Mouse (Mus musculus) limb, embryonic 10.5 days (tissue): ENCODE data around the gene Trim30a. TPM values are rescaled to one million over a fixed set of nuclear protein-coding genes. Genes with fewer than 3 reads are reported as not detected.
"Not testable (repeated sequence)": the region's sequence is repeated elsewhere in the genome, so short reads cannot be mapped to it uniquely, and the experiment has no call there.

Experiments used
- DNase-seq: peaks from one replicate; pipeline ENCODE4 v3.0.0-alpha.2; 2017; ENCODE audit warnings: low spot score
- H3K27ac ChIP-seq: fragments of 300-500 bp; sonication (generic); 2 replicates; pipeline ENCODE4 v1.5.1; 2016; ENCODE audit warnings: mild to moderate bottlenecking
- H3K27me3 ChIP-seq: fragments of 300-500 bp; sonication (generic); 2 replicates; pipeline ENCODE4 v1.6.1; 2016; ENCODE audit warnings: low read depth, mild to moderate bottlenecking; ENCODE audit not compliant: poor library complexity, severe bottlenecking
- H3K36me3 ChIP-seq: fragments of 300-500 bp; sonication (generic); 2 replicates; pipeline ENCODE4 v1.6.1; 2016; ENCODE audit warnings: mild to moderate bottlenecking, moderate library complexity
- H3K4me1 ChIP-seq: fragments of 300-500 bp; sonication (generic); 2 replicates; pipeline ENCODE4 v1.6.1; 2016
- H3K4me3 ChIP-seq: fragments of 300-500 bp; sonication (generic); 2 replicates; pipeline ENCODE4 v1.5.1; 2016; ENCODE audit warnings: mild to moderate bottlenecking, moderate library complexity
- H3K9me3 ChIP-seq: fragments of 300-500 bp; sonication (generic); replicated peaks from 2 replicates; pipeline ENCODE4 v1.6.1; 2016; ENCODE audit warnings: mild to moderate bottlenecking
- WGBS: fragments of 180-500 bp; shearing (Covaris S2); methylation state at CpG from one replicate; pipeline ENCODE4 v1.1.7; 2016; 5-methylcytosine and 5-hydroxymethylcytosine counted together
- polyA plus RNA-seq: library from polyadenylated mRNA; unstranded; fragments of >200 nt; fragmentation: Nextera tagmentation; extraction: Ambion mirVana; gene quantifications from 2 replicates; pipeline ENCODE4 v1.2.1, GENCODE M21; 2016

The Trim30a gene
- 0.33 and 0.39 TPM in 2 replicates for polyA plus RNA-seq

DNA sequence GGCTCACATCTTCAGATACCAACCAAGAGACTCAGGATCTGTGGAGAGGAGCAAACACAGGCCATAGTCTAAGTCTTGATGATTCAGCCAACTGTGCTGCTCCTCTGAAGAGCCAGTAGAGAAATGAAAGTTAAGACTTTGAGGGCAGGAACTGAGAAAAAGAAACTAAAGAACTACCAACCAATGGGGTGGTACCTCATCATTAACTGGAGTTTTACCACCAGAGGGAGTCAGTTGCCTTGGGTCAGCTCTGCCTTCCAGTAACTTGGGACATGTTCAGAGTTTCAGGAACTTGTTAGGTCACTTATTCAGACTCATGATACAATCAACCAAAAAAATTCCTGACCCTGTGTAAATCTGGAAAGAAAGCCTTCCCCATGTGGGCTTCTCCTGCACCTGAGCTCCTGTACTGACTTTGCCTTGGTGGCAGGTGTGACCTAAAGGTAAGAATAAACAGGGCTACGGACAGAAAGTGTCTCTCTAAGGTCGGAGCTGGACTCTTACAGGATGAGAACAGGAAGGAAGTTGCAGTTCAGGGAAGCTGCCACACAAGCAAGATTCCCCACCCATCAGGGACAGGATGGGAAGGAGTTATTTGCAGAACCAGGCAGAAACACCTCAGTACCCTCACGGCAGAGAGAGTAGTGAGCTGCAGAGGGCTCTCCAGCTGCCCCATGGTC is at the start of gene Trim30a:
Trim30a (minus strand) TSS at position 129 of the 680 bp plus-strand sequence.
- Histone ChIP-seq H3K4me3 (no peak within 1 kb of the TSS), H3K9me3 (no peaks in the 10 kb centered on the region), H3K27ac (no peak within 1 kb of the TSS), H3K27me3 (no peaks in the 10 kb centered on the region), H3K36me3 (no peaks in the 10 kb centered on the region), H3K4me1 (no peaks in the 10 kb centered on the region)
- WGBS: 78% methylated on average over 3 of the region's 3 CpGs
- no peak for DNase-seq

DNA sequence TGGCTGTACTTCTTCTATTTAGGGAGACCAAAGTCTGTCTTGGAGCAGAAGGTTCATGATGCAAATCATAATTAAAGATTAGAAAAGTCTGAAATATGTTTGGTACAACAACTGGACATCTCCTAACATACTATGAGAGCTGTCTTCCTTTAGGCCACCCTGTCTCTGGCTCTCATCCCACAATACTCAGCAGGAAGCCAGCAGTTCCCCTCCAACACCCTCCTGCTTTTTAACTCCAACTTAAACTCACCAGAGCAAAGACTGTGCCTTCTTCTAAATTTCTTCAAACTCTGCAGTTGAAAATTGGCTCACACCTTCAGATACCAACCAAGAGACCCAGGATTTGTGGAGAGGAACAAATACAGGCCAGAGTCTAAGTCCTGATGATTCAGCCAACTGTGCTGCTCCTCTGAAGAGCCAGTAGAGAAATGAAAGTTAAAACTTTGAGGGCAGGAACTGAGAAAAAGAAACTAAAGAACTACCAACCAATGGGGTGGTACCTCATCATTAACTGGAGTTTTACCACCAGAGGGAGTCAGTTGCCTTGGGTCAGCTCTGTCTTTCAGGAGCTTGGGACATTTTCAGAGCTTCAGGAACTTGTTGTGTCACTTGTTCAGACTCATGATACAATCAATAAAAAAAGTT is 42.5 kb upstream of the Trim30a start, which contains the start of gene Trim30d:
Trim30d (minus strand) TSS at position 429 of the 645 bp plus-strand sequence.
- not testable (repeated sequence) for H3K4me1 ChIP-seq, H3K27me3 ChIP-seq, DNase-seq, H3K36me3 ChIP-seq, H3K4me3 ChIP-seq, H3K9me3 ChIP-seq, H3K27ac ChIP-seq

DNA sequence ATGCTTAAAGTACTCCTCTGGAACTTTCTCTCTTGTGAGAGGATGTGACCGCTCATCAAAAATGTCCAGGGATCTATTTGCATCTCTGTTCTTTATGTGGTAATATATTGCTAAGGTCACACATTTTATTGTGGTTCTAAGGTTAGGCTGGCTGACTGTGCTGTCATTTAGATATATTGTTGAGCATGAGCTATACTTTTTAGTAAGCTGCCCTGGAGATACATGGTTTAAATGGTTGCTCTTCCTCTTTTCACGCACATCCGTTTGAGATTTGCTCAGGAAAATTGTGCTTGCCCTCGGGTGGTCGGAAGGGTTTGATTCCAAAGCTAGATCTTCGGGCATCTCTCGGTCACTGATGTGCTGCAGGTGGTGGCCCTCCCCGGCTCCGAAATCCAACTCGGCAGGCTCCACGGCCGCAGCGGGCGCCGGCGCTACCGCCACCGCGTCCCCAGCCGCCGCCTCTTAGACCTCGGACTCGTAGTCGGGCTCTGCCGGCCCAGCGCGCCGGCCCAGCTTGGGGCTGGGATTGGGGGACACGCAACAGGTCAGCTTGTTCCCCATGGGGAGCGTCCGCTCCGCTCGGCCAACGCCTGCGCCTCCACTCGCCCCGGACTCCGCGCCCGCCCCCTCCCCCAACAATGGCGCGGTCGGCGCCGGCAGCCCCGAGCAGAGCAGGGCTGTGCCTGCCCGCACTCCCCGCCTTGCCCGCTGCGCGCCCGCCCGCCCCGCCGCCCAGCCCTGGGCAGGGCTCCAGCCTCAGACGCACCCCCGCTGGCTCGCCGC is 36.8 kb upstream of the Trim30a start:
- 2% methylated on average over 59 of the region's 59 CpGs for WGBS

DNA sequence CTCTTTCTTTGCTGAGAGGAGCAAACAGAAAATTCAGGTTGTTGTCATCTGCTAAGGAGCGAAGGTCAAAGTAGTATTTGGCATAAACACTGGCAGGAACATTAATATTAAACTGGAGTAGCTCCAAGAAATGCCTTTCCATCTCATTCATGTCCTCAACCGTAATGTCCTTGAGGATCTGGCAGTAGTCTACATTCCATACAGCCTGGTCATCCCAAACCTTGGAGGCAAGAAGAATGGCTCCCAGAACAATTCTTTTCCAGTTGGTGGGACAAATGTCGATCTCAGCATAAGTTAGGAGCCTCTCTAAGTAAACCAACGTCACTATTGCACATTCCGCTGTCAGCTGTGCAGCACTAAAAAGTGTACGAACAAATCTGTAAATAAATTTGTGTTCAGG is 36.2 kb upstream of the Trim30a start:
- H3K36me3 ChIP-seq, H3K27ac ChIP-seq, H3K9me3 ChIP-seq, H3K4me1 ChIP-seq, H3K4me3 ChIP-seq, DNase-seq: not testable (repeated sequence)
- peaks cover 10% of the 10 kb centered on the region; the same call in 1 of the 2 replicates for H3K27me3 ChIP-seq
- WGBS: 78% methylated on average over 6 of the region's 6 CpGs

More for the DNA sequence above, 36.8 kb upstream of the Trim30a start:
- H3K4me1 ChIP-seq: no peaks in the 10 kb centered on the region
- peak overlapping the region; percentile 80 for H3K27ac ChIP-seq
- peak; percentile 60 for DNase-seq
- peaks cover 10% of the 10 kb centered on the region; the same call in 1 of the 2 replicates for H3K27me3 ChIP-seq
- H3K36me3 ChIP-seq: no peaks in the 10 kb centered on the region
- no peaks in the 10 kb centered on the region for H3K9me3 ChIP-seq
- H3K4me3 ChIP-seq: peak overlapping the region; percentile 58

DNA sequence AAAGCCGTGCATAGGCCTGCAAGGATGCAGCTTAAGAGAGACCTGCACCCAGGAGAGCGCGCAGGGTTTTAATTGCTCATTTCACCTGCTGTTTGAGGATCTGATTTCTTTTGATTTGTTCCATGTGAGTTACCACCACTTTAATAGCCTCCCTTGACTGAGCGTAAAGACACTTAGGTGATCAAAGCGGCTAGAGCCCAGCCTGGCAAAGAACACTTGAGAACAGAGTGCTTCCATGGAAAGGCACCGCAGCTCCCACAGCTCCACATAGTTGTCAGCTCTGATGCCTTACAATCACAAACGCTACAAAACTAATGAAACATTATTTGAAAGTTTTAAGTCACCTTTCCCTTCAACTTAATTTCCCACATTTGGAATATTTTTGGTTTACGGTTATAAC is 34.5 kb upstream of the Trim30a start:
- not testable (repeated sequence) for H3K36me3 ChIP-seq, H3K27ac ChIP-seq
- 44% methylated on average over 7 of the region's 8 CpGs for WGBS

DNA sequence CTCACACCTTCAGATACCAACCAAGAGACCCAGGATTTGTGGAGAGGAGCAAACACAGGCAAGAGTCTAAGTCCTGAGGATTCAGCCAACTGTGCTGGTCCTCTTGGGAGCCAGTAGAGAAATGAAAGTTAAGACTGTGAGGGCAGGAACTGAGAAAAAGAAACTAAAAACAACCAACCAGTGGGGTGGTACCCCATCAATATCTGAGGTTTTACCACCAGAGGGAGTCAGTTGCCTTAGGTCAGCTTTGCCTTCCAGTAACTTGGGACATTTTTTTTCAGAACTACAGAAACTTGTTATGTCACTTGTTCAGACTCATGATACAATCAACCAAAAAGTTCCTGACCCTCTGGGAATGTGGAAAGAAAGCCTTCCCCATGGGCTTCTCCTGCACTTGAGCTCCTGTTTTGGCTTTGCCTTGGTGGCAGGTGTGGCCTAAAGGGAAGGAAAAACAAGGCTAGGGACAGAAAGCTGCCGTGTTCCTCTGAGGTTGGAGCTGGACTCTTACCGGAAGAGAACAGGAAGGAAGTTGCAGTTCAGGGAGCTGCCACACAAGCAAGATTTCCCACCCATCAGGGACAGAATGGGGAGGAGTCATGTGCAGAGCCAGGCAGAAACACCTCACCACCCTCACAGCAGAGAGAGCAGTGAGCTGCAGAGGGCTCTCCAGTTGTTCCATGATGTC is 18.9 kb downstream of the Trim30a start:
- Histone ChIP-seq H3K27me3 (no peaks in the 10 kb centered on the region), H3K4me1 (no peaks in the 10 kb centered on the region), H3K27ac (no peak overlapping the region), H3K36me3 (no peaks in the 10 kb centered on the region), H3K4me3 (no peak overlapping the region), H3K9me3 (no peaks in the 10 kb centered on the region)
- no peak for DNase-seq
- WGBS: 68% methylated on average over 2 of the region's 2 CpGs

More for the DNA sequence above, 34.5 kb upstream of the Trim30a start:
- DNase-seq, H3K4me3 ChIP-seq, H3K9me3 ChIP-seq, H3K4me1 ChIP-seq: not testable (repeated sequence)
- peaks cover 10% of the 10 kb centered on the region; the same call in 1 of the 2 replicates for H3K27me3 ChIP-seq

DNA sequence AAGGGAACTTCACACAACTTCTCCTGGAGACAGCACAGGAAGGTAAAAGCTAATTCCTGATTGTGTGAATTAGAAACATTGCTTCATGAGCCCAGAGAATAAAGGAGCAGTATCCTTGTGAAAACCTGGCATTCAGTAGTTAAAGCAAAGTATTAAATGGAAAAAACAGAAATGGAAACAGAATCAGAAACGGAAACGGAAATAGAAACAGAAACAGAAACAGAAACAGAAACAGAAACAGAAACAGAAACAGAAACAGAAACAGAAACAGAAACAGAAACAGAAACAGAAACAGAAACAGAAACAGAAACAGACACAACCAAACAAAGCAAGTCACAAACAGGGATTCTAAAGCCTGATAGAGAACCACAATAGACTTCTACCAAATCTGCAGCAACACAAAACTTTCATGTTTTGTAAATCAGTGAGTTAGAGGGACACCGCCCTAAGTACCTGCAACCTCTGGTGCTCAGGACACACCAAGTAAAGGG is 60.5 kb downstream of the Trim30a start:
- Histone ChIP-seq H3K9me3 (no peaks in the 10 kb centered on the region), H3K27me3 (no peaks in the 10 kb centered on the region), H3K4me1 (no peaks in the 10 kb centered on the region), H3K4me3 (no peak overlapping the region), H3K27ac (no peak overlapping the region), H3K36me3 (no peaks in the 10 kb centered on the region)
- no peak for DNase-seq
- WGBS: 92% methylated on average over 3 of the region's 3 CpGs

DNA sequence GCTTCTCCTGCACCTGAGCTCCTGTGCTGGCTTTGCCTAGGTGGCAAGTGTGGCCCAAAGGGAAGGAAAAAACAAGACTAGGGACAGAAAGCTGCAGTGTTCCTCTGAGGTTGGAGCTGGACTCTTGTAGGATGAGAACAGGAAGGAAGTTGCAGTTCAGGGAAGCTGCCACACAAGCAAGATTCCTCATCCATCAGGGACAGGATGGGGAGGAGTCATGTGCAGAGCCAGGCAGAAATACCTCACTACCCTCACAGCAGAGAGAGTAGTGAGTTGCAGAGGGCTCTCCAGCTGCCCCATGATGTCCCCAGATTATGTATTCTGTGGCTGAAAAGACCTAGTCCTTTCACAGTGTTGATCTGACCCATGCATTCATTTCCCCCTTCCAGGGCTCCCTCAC is 63.9 kb downstream of the Trim30a start:
- Histone ChIP-seq H3K4me3 (no peak overlapping the region), H3K36me3 (no peaks in the 10 kb centered on the region), H3K27ac (no peak overlapping the region), H3K4me1 (no peaks in the 10 kb centered on the region), H3K27me3 (no peaks in the 10 kb centered on the region), H3K9me3 (no peaks in the 10 kb centered on the region)
- no peak for DNase-seq

DNA sequence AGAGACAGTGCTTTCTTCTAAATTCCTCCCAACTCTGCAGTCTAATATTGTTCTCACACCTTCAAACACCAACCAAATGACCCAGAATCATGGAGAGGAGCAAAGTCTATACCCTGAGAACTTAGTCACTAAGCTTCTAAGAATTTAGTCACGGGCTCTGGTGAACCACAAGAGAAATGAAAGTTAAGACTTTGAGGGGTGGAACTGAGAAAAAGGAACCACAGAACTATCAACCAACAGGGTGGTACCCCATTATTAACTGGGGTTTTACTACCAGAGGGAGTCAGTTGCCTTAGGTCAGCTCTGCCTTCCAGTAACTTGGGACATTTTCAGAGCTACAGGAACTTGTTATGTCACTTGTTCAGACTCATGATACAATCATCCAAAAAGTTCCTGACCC is 64.3 kb downstream of the Trim30a start, which contains the start of gene Trim30c:
Trim30c (minus strand) TSS at position 140 of the 400 bp plus-strand sequence.
- no peak within 1 kb of the TSS for H3K4me3 ChIP-seq
- H3K27me3 ChIP-seq: no peaks in the 10 kb centered on the region
- WGBS: 75% methylated on average over 1 of the region's 1 CpGs
- H3K9me3 ChIP-seq: no peaks in the 10 kb centered on the region
- no peaks in the 10 kb centered on the region for H3K36me3 ChIP-seq
- no peak within 1 kb of the TSS for H3K27ac ChIP-seq
- DNase-seq: no peak
- H3K4me1 ChIP-seq: no peaks in the 10 kb centered on the region

DNA sequence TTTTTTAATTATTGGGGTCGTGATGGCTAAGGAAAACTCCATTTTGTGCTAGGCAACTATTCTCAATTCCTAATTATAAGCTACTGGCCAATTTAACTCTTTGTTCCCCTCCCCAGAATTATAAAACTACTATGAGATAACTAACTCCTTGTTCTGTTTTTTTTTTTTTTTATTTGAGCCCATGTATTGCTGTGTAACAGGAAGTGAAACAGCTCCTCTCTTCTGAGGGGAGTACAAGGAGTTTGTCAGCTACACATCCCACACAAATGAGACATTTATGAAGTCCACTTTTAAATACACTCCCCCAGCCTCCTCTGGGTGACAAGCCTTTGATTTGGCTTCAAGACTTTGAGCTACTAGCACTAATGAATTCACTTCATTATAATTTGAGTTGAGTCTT is 66.5 kb downstream of the Trim30a start:
- no peaks in the 10 kb centered on the region for H3K4me1 ChIP-seq
- no peaks in the 10 kb centered on the region for H3K27me3 ChIP-seq
- no peaks in the 10 kb centered on the region for H3K36me3 ChIP-seq
- H3K27ac ChIP-seq: no peak overlapping the region
- H3K9me3 ChIP-seq: no peaks in the 10 kb centered on the region
- H3K4me3 ChIP-seq: no peak overlapping the region
- WGBS: 91% methylated on average over 1 of the region's 1 CpGs
- no peak for DNase-seq

DNA sequence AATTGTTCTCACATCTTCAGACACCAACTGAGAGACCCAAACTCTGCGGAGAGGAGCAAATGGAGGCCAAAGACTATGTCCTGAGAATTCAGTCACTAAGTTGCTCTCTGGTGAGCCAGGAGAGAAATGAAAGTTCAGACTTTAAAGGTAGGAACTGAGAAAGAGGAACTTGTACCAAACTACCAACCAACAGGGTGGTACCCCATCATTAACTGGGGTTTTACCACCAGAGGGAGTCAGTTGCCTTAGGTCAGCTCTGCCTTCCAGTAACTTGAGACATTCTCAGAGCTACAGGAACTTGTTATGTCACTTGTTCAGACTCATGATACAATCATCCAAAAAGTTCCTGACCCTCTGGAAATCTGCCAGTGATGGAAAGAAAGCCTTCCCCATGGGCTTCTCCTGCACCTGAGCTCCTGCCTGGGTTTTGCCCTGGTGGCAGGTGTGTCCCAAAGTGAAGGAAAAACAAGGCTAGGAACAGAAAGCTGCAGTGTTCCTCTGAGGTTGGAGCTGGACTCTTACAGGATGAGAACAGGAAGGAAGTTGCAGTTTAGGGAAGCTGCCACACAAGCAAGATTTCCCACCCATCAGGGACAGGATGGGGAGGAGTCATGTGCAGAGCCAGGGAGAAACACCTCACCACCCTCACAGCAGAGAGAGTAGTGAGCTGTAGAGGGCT is 95.1 kb downstream of the Trim30a start, which contains the start of gene Trim30b:
Trim30b (minus strand) TSS at position 149 of the 679 bp plus-strand sequence.
- H3K9me3 ChIP-seq: no peaks in the 10 kb centered on the region
- no peaks in the 10 kb centered on the region for H3K36me3 ChIP-seq
- no peak for DNase-seq
- H3K27me3 ChIP-seq: no peaks in the 10 kb centered on the region
- H3K4me1 ChIP-seq: no peaks in the 10 kb centered on the region
- H3K4me3 ChIP-seq: no peak within 1 kb of the TSS
- no peak within 1 kb of the TSS for H3K27ac ChIP-seq
- 73% methylated on average over 1 of the region's 1 CpGs for WGBS

DNA sequence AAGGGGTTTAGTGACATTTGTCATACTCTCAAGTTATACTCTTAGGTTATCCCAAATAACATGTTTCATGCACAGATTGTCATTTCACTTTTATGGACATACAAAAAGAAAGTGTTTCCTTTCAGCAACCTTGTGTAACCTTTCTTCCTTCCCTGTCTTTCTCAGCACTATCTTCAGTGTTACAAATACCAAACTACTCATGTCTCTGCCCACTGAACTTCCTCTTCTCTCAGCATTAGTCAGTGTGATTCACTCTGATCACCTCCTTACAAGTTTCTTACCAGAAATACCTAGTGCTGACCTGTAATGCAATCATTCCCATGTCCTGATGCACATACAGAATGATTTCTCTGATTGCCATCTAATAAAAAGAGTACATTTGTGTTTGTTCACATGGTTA is 98.7 kb downstream of the Trim30a start:
- Histone ChIP-seq H3K4me1 (no peaks in the 10 kb centered on the region), H3K27ac (no peak overlapping the region), H3K9me3 (no peaks in the 10 kb centered on the region), H3K4me3 (no peak overlapping the region), H3K27me3 (no peaks in the 10 kb centered on the region), H3K36me3 (no peaks in the 10 kb centered on the region)
- DNase-seq: no peak
